Mouse (Mus musculus): ENCODE results near the gene Atp6v0a4. TPM values are rescaled to one million over a fixed set of nuclear protein-coding genes. Genes with fewer than 3 reads are reported as not detected.

Atp6v0a4 gene
- total RNA-seq, 2 experiments from 2014 or later: 4.6 to 5.3 TPM

DNA sequence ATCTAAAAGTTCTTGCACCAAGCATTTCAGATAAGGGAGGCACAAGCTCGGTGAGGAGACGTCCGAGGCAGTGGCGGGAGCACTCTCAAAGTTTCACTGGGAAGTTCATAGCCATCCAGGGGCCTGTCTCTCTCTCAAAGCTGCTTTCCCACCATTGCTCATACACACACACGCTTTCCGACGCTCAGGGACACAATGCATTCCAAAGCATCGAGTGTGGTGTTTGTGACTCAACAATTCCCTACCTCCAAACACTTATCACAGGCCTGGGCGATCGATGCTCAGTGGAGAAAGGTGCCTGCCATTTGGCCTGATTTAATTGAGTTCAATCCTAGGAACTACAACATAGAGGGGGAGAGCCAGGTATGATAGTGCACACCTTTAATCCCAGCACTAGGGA is 29.7 kb downstream of the Atp6v0a4 start:
- DNase-seq (ENCODE audit: extremely low spot score in 1 of 2, low spot score in 2 of 2): no peak
- intact Hi-C loops (cut with DNase I): no loop called here

DNA sequence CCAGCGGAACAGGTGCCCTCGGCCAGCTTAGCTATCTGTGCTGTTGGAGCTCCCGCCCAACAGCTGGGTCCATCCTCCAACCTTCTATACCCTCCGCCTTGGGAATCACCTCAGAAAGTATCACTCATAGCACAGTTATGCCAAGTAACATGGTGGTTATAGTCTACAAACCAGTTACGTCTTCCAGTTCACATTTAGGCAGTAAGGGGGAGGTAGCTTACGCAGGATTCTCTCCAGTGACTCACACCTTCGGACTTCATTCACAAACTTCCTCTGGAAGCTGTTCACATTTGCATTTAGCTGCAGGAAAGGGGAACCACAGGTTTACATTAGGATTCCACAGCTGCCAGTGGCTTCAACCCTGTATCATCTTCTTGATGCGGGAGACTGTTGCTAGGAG is 31.8 kb downstream of the Atp6v0a4 start:
- intact Hi-C loops (cut with DNase I): no loop called here
- DNase-seq (ENCODE audit: extremely low spot score in 1 of 2, low spot score in 2 of 2): no peak

DNA sequence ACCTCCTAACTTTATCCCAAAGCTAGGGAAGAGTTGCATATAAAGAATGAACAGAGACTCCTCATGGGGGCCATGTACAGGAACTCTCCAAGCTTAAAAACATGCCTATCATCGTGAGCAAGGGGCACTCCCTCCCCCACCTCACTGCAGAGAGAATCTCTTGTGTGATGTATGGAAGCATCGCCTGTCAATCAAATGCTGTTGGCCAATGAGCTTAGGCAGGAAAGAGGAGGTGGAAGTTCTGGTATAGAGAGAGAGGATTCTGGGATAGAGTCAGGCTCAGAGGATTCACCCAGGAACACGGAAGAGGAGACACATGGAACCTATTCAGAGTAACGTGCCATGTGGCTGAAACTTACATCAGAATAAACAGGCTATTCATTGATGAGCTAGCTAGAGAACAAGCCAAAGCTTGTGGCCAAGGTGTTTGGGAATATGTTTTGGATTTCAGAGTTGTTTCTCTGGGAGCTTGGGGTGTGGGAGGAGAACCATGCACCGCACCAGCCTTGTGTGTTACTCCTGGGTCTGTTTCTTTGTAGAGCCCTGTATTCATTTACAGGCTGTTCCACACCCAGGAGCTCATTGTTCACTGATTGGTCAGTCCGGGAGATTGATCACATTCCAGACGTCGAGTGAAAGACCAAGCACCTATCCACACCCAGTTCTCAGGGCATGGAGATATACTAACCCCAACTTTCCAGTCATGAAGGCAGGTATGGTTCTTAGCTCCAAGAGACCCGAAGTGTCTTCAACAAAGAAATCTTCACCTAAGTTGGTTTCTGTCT is 37.0 kb downstream of the Atp6v0a4 start:
- DNase-seq (ENCODE audit: extremely low spot score in 1 of 2, low spot score in 2 of 2): no peak
- intact Hi-C loops (cut with DNase I): no loop called here

DNA sequence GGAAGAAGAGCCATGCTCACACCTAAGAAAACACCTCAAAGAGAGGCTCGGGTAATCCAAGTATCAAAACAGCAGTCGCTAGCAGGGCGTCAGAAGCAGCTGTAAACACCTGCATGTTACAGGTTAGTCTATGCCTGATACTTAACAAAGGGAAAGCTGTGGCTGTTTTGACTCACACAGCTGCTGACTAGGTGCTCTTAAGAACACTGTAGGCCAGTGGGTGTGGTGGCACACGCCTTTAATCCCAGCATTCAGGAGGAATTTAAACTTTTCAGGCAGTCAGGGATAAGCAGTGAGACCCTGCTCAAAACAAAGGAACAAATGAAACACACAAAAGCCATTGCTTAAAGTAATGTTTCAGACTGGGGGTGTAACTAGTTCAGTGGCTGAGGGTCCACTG is 41.2 kb downstream of the Atp6v0a4 start:
- no peak for DNase-seq (ENCODE audit: extremely low spot score in 1 of 2, low spot score in 2 of 2)
- intact Hi-C loops (cut with DNase I): no loop called here

DNA sequence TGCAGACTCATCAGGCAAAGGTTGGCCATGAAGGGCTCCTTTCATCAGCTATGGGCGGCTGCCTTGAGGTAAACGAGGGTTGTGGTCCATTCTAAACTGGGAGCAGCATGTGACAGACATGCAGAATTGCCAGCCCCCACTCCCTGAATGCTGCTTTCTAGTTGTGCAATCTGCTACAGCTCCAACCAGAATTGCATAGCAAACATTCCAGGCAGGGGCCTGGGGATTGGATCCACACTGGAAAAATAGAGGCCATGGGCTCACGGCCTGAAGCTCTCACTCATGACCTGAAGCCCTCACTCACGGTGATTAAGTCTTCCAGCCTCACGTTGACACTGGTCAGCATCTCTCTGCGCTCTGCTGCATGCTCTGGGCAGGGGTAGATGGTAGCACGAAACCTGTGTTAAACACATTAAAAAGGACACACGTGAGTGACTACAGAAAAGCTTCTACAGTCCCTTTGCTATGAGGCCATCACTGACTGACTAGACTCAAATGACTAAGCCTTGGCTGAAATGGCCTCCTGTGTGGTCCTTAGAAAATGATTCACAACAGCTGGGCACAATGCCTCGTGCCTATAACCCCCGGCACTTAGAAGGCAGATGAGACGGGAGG is 42.6 kb downstream of the Atp6v0a4 start:
- intact Hi-C loops (cut with DNase I): no loop called here
- DNase-seq (ENCODE audit: extremely low spot score in 1 of 2, low spot score in 2 of 2): no peak

DNA sequence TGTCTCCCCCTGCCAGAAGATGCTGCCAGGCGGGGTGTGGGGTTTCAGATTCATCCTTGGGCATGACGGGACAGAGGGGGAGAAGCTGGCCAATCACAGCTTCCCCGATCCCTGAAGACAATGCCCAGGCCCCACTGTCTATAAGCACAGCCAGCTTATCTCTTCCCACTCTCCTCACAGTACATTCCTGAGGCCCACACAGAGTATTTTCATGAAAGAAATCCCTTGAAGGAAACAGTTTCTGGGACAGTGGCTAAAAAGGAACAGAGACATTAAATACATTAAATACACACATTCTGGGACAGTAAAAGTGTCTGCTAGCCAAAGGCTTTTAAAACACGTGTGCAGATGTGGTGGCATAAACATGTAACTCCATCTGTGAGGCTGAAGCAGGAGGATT is 44.0 kb downstream of the Atp6v0a4 start:
- intact Hi-C loops (cut with DNase I): no loop called here

DNA sequence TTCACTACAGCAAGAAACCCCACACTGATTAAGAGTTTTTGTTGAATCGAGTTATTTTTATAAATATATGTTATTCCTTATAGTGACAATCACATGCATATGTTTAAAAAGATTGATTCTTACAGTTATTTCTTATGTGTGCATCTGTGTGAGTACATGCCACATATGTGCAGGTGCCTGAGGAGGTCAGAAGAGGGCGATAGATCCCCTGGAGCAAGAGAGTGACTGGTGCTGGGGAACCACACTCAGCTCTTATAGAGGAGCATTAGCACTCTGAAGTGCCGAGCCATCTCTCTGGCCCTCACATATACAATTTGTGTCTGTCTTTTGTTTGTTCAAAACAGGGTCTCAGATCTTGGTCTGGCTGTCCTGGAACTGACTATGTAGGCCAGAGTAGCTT is 50.8 kb downstream of the Atp6v0a4 start:
- intact Hi-C loops (cut with DNase I): no loop called here

More for the DNA sequence above, 44.0 kb downstream of the Atp6v0a4 start:
- no peak for DNase-seq (ENCODE audit: extremely low spot score in 1 of 2, low spot score in 2 of 2)

DNA sequence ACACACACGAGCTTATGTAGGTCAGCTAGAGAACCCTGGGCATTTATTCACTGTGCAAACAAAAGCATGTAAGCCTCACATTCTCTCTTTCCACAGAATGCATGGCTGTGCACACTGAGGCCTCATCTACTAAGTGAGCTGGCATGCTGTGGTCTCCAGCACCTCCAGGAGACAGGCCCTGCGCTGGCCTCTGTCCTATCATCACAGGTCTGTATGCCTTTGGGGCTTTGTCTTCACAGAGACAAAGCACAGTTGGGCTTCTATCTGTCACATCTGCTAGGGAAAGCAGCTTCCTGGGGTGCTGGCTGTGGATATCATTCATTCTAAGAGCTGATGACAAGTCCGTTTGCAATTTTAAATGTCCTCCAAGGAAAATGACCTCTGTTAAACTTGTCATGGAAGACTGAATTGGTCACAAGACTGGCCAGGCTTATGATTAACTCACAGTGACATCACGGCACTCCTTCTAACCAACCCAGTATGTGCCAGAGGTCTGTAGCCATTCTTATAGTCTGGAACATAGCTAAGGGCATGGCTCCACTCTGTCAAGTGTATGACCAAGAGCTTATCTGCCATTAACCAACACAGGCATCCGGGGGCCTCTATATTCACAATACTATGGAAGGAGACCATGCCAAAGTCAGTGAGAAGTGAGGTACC is 52.1 kb downstream of the Atp6v0a4 start:
- intact Hi-C loops (cut with DNase I): no loop called here
- no peak for DNase-seq (ENCODE audit: extremely low spot score in 1 of 2, low spot score in 2 of 2)

More for the DNA sequence above, 50.8 kb downstream of the Atp6v0a4 start:
- no peak for DNase-seq (ENCODE audit: extremely low spot score in 1 of 2, low spot score in 2 of 2)

DNA sequence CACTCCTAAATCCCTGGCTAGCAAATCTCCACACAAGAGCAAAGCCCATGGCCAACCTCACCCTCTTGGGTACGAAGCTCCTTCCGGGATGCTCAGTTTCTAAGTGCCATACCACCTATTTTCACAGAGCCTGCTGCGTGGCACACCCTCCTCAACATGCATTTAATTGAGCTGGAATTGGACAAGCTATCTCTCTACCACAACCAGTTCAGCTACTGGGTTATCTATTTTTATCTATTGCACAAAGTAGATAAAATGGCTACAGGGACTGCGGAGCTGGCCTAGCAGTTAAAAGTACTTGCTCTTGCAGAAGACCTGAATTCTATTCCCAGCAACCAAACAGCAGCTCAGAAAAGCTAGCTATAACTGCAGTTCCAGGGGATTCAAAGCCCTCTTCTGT is 53.1 kb downstream of the Atp6v0a4 start:
- intact Hi-C loops (cut with DNase I): no loop called here
- no peak for DNase-seq (ENCODE audit: extremely low spot score in 1 of 2, low spot score in 2 of 2)

DNA sequence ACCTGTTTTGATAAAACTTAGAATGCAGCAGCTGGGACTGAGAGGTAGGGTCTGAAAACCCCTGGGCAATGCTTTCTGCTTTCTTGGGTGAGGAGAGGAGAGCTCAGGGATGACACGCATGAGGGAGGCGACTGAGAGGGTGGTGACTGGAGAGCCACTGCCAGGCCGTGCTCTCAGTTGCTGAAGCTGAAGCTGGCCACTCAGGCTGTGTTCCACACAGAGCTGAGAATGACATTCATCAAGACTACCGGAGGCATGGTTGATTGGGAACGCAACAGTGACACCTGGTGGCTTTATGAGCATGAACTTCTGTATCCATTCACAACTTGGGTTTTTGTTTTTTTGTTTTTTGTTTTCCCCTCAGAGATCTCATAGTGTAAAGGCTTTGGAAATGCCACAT is 58.2 kb downstream of the Atp6v0a4 start:
- DNase-seq (ENCODE audit: extremely low spot score in 1 of 2, low spot score in 2 of 2): peak; percentile 62 to 66
- intact Hi-C loops (cut with DNase I): loop anchor here (2.0 to 10.0 kb wide), 3 partner anchors 59 to 599 kb away; no protein-coding TSS in a partner anchor

DNA sequence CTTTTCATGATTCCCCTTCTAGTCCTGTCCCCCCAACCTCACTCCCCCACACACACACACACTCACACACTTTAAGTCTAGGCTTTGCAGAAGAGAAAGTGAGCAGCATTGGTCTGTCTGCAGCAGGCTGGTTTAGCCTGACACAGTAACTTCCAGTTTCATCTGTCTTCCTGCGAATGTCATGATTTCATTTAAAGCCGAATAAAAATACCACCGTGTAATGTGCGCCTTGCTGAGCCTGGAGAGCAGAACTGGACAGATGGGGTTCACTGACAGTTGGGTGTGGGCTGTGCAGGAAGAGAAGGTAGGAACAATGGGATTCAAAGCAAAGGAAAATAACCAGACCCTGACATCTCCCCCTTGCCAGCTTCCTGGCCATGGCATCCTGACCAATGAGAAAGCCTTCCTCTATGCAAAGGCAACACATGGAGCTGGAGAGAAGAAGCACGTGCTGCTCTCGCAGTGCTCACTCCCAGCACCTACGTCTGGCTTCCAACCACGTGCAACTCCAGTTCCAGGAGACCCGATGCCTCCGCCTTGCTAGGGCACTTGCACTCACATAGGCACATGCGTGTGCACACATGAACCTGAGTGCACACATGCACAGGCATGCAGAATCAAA is 58.8 kb downstream of the Atp6v0a4 start:
- DNase-seq (ENCODE audit: extremely low spot score in 1 of 2, low spot score in 2 of 2): peak; percentile 35 to 49
- intact Hi-C loops (cut with DNase I): loop anchor here (2.0 to 10.0 kb wide), 3 partner anchors 59 to 598 kb away; no protein-coding TSS in a partner anchor

DNA sequence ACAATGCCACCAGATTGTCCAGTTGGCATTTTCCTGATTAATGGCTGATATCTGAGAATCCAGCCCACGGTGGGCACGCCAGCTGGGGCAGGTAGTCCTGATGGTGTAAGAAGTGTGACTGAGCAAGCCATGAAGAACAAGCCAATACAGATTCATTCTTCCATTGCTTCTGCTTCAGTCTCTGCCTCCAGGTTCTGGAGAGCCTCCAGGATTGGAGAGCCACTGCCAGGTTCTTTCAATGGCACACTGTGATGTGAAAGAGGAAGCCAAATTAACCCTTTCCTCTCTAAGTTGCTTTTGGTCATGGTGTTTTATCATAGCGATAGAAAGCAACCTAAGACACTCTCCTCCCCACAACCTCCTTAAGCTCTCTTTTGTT is 59.3 kb downstream of the Atp6v0a4 start:
- intact Hi-C loops (cut with DNase I): loop anchor here (5.0 to 10.0 kb wide), 2 partner anchors 470 to 598 kb away; no protein-coding TSS in a partner anchor
- DNase-seq (ENCODE audit: extremely low spot score in 1 of 2, low spot score in 2 of 2): peak; percentile 54 to 70

DNA sequence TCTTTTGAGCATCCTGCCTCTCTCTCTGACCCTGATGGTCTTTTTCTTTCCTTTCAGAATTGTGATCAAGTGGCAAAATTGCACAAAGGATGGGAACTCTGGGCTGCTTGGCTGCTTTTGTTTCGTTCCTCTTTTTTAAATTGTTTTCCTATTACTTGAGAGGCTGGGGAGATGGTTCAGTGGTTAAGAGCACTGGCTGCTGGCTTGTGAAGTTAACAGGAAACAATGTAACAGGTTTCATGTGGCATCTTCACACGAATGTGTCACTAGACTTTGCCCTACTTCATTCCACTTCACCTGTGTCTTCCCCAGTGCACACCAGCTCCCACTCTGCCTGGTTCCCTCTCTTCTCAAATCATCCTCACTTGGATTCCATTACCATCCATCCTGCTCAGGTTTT is 59.8 kb downstream of the Atp6v0a4 start:
- intact Hi-C loops (cut with DNase I): loop anchor here (5.0 to 10.0 kb wide), 2 partner anchors 470 to 597 kb away; no protein-coding TSS in a partner anchor
- DNase-seq (ENCODE audit: extremely low spot score in 1 of 2, low spot score in 2 of 2): no peak

DNA sequence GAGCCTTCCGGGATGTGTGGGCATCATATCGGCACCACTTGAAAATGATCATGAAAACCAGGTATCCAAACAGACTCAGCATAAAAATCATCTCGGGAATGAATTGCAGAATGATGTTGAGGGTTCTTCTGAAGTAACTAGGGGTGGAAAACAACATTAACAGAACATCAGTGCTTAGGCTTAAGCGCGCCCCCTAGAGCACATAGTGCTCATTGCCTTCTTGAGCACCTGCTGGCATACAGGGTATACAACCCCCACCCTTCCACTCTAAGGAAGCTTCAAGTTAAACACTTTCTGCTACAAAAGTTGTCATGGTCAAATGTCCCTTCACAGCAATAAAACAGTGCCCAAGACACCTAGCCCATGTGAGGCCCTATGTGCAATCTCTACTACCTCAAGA is 65.6 kb downstream of the Atp6v0a4 start:
- DNase-seq (ENCODE audit: extremely low spot score in 1 of 2, low spot score in 2 of 2): no peak
- intact Hi-C loops (cut with DNase I): no loop called here

DNA sequence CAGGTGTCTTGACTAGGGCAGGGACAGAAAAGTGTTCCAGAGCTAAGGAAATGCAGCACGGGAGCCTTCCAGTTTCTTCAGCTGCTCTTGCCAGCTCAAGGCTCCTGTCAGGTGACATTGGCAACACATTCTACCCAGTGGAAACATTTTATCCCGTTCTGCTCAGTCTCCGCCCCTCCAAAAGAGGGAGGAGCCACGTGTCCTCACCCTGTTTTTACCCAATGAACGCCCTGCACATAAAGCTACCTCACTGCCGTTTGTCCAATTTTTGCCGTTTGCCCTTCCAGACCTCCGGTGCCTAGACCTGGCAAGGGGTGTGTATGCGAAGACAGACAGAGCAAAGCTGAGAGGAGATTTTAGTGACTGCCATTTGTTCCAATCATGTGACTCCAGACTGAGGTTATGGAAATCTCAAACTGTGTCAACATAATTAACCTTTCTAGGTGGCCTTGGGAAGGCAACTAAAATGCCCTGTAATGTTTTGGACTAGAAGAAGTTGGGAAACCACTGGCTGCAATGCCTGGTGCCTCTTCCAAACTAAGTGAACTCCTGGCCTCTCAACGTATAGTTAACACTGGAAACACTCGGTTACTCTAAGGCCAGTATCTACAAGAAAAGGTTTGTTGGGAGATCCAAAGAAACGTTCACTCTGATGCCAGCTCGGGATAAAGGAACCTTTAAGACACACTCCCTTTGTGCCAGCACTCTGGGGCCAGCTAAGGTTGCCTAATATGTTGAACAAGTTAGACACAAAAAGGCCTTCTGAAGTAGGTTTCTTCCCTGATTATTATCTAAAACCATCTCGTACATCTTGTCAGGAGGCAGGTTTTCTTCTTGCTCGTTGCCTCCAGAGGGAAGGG is 68.7 kb downstream of the Atp6v0a4 start:
- no peak for DNase-seq (ENCODE audit: extremely low spot score in 1 of 2, low spot score in 2 of 2)
- intact Hi-C loops (cut with DNase I): no loop called here

DNA sequence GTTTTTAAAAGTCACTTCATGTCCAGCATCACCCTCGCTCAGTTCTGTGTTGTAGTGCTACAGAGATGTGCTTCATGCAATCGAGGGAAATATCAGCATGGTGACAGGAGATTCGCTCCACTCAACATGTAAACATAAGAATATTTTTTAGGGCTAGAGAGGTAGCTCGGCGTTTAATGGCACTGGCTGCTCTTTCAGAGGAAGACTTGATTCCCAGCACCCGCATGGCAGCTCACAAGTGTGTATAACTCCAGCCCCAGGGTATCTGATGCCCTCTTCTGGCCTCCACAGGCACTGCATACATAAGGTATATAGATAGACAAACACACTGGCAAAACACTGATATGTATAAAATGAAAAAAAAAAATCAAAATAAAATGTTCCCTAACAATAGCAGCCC is 74.8 kb downstream of the Atp6v0a4 start:
- no peak for DNase-seq (ENCODE audit: extremely low spot score in 1 of 2, low spot score in 2 of 2)
- intact Hi-C loops (cut with DNase I): no loop called here

DNA sequence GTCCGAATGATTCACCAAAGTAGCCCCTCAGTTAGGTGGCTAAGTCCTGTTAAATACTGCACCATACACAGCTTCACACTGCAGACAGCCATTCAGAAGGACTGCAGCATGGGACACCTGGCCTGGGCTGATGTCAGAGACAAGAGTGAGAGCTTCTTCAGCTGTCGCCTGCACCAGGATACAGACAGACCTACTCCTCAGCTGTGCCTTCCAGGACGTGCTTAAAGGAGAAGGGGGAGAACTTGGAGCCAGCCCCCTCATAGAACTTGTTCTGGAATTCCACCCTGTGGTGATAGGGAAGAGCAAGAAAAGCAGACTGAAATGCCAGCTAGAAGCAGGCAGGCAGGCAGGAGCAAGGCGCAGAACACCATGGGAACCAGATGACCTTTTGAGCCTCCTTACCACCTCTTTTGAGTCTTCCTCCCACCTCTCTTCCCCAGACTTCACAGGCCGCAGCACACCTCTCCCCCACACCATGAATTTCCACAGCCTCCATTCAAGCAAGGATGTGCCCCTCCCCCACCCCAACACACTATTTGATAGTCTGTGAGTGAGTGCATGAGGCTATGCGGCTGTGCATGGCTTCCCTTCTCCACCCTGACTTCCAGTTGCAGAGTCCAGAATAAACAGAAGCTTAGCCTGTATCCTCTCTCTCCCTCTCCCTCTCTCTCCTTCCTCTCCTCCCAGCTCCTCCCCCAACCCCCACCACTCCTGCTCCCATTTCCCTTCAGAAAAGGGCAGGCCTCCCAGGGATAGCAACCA is 75.4 kb downstream of the Atp6v0a4 start:
- no peak for DNase-seq (ENCODE audit: extremely low spot score in 1 of 2, low spot score in 2 of 2)
- intact Hi-C loops (cut with DNase I): no loop called here

DNA sequence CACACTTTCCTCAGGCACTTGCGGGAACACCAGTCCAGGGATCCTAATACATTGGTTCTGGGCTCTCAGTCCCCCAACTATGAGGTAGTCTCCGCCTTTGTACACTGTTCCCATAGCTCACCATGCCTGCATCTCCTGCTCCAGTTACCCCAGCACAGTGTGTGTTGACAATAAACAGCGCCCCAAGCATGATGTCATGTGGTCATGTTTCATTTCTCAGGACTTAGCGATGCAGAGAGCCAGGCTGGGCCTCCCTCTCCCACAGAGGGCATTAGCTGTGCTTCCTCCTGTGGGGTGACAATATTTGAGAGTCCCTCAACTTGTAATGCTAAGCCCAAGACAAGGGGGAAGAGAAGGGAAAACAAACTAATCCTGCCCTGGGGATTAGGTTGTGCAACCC is 76.4 kb downstream of the Atp6v0a4 start:
- DNase-seq (ENCODE audit: extremely low spot score in 1 of 2, low spot score in 2 of 2): no peak
- intact Hi-C loops (cut with DNase I): no loop called here

Data from left cerebral cortex, postnatal 10 days (tissue).